Mouse (Mus musculus): ENCODE data around the gene Selenbp2. TPM values are rescaled to one million over a fixed set of nuclear protein-coding genes. Genes with fewer than 3 reads are reported as not detected.
"Not testable (repeated sequence)": the region's sequence is repeated elsewhere in the genome, so short reads cannot be mapped to it uniquely, and the experiment has no call there.

Selenbp2 gene
- total RNA-seq (2021) = 1 to 10 TPM in 1 of 2 experiments, not detected in 1; 1.2 TPM

- DNase-seq (ENCODE audit: extremely low spot score in 1 of 2, low spot score in 2 of 2) = no peak
- intact Hi-C loops (cut with DNase I) = no loop called here
Observed at GRCm38 (mm10) chr3:94693329-94693825, at the start of gene Selenbp2. Selenbp2 (plus strand) TSS chr3:94693556.

- DNase-seq (ENCODE audit: extremely low spot score in 1 of 2, low spot score in 2 of 2) = no peak
Observed at GRCm38 (mm10) chr3:94648755-94649590, 44.4 kb upstream of the Selenbp2 start.

GRCm38 (mm10) chr3:94650409-94650808, 42.9 kb upstream of the Selenbp2 start:
- intact Hi-C loops (cut with DNase I) = no loop called here

More at GRCm38 (mm10) chr3:94648755-94649590, 44.4 kb upstream of the Selenbp2 start:
- intact Hi-C loops (cut with DNase I) = no loop called here

GRCm38 (mm10) chr3:94653967-94654366, 39.4 kb upstream of the Selenbp2 start:
- DNase-seq (ENCODE audit: extremely low spot score in 1 of 2, low spot score in 2 of 2); intact Hi-C loops (cut with DNase I): not testable (repeated sequence)

More at GRCm38 (mm10) chr3:94650409-94650808, 42.9 kb upstream of the Selenbp2 start:
- no peak for DNase-seq (ENCODE audit: extremely low spot score in 1 of 2, low spot score in 2 of 2)

GRCm38 (mm10) chr3:94657852-94658739, 35.3 kb upstream of the Selenbp2 start:
- DNase-seq (ENCODE audit: extremely low spot score in 1 of 2, low spot score in 2 of 2); intact Hi-C loops (cut with DNase I): not testable (repeated sequence)

- intact Hi-C loops (cut with DNase I) = not testable (repeated sequence)
- DNase-seq (ENCODE audit: extremely low spot score in 1 of 2, low spot score in 2 of 2) = peak; percentile 9 to 67
Observed at GRCm38 (mm10) chr3:94658740-94659095, 34.6 kb upstream of the Selenbp2 start, which contains the start of gene Tuft1. Tuft1 (minus strand) TSS chr3:94658872.

- intact Hi-C loops (cut with DNase I); DNase-seq (ENCODE audit: extremely low spot score in 1 of 2, low spot score in 2 of 2): not testable (repeated sequence)
Observed at GRCm38 (mm10) chr3:94659142-94659748, 34.1 kb upstream of the Selenbp2 start.

GRCm38 (mm10) chr3:94660841-94661240, 32.5 kb upstream of the Selenbp2 start:
- intact Hi-C loops (cut with DNase I); DNase-seq (ENCODE audit: extremely low spot score in 1 of 2, low spot score in 2 of 2): not testable (repeated sequence)

GRCm38 (mm10) chr3:94665060-94665802, 28.1 kb upstream of the Selenbp2 start:
- DNase-seq (ENCODE audit: extremely low spot score in 1 of 2, low spot score in 2 of 2); intact Hi-C loops (cut with DNase I): not testable (repeated sequence)

GRCm38 (mm10) chr3:94665896-94666295, 27.5 kb upstream of the Selenbp2 start:
- DNase-seq (ENCODE audit: extremely low spot score in 1 of 2, low spot score in 2 of 2); intact Hi-C loops (cut with DNase I): not testable (repeated sequence)

GRCm38 (mm10) chr3:94675101-94675500, 18.3 kb upstream of the Selenbp2 start:
- DNase-seq (ENCODE audit: extremely low spot score in 1 of 2, low spot score in 2 of 2); intact Hi-C loops (cut with DNase I): not testable (repeated sequence)

- intact Hi-C loops (cut with DNase I) = no loop called here
- no peak for DNase-seq (ENCODE audit: extremely low spot score in 1 of 2, low spot score in 2 of 2)
Observed at GRCm38 (mm10) chr3:94679351-94679841, 14.0 kb upstream of the Selenbp2 start.

GRCm38 (mm10) chr3:94680032-94680431, 13.3 kb upstream of the Selenbp2 start:
- DNase-seq (ENCODE audit: extremely low spot score in 1 of 2, low spot score in 2 of 2); intact Hi-C loops (cut with DNase I): not testable (repeated sequence)

- DNase-seq (ENCODE audit: extremely low spot score in 1 of 2, low spot score in 2 of 2) = no peak
- intact Hi-C loops (cut with DNase I) = no loop called here
Observed at GRCm38 (mm10) chr3:94680783-94681182, 12.6 kb upstream of the Selenbp2 start.

- intact Hi-C loops (cut with DNase I) = no loop called here
- no peak for DNase-seq (ENCODE audit: extremely low spot score in 1 of 2, low spot score in 2 of 2)
Observed at GRCm38 (mm10) chr3:94683646-94684045, 9.7 kb upstream of the Selenbp2 start.

GRCm38 (mm10) chr3:94685989-94686772, 7.2 kb upstream of the Selenbp2 start:
- intact Hi-C loops (cut with DNase I); DNase-seq (ENCODE audit: extremely low spot score in 1 of 2, low spot score in 2 of 2): not testable (repeated sequence)

GRCm38 (mm10) chr3:94688698-94689097, 4.7 kb upstream of the Selenbp2 start:
- intact Hi-C loops (cut with DNase I); DNase-seq (ENCODE audit: extremely low spot score in 1 of 2, low spot score in 2 of 2): not testable (repeated sequence)

All from left cerebral cortex, postnatal 10 days (tissue).